Mouse (Mus musculus) cortical plate, adult 2 months (tissue): ENCODE measurements around the gene Cfap157.

ENCODE experiments used
- CTCF ChIP-seq: fragments of 200-500 bp; IDR thresholded peaks from 2 replicates; pipeline ENCODE4 v1.5.1; 2011; ENCODE audit warnings: mild to moderate bottlenecking, control low read depth, low read length; ENCODE audit not compliant: insufficient read depth; ENCODE audit errors: extremely low read depth
- POLR2A ChIP-seq: fragments of 200-500 bp; IDR thresholded peaks from 2 replicates; pipeline ENCODE4 v1.6.1; 2011; ENCODE audit warnings: mild to moderate bottlenecking, low read length, control low read depth; ENCODE audit not compliant: insufficient read depth; ENCODE audit errors: extremely low read depth

DNA sequence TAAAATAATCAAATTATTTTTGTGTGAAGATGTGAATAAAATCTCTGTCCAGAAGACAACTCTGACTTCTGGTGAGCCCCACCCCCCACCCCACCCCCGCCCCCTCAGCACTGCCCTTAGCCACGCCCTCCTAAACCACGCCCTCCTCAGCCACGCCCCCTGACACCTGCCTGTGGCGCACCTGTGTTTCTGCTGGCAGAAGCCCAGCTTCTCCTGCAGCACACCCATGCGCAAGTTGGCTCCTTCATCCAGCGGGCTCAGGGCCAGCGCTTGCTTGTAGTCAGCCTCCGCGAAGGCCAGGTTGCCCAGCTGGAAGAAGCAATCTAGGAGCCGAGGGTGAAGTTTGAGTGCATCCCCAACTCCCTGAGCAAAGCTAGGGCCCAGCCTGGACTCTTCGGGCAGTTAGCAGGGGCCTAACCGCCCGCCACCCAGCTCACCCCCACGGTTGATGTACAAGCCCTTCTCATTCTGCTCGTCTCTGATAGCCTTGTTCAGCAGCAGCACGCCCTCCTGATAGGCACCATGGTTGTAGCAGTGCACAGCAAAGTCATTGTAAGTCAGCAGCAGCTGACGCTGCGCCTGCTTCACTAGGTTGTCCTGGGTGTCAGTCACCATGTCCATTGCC is 15.5 kb downstream of the Cfap157 start:
- TF ChIP-seq CTCF (no peak), POLR2A (no peak)
